Mouse (Mus musculus) small intestine, adult 2 months (tissue): ENCODE data around the gene Pla2g4f.

ENCODE experiments used
- CTCF ChIP-seq: fragments of 200-500 bp; IDR thresholded peaks from 2 replicates; pipeline ENCODE4 v1.5.1; 2012; ENCODE audit warnings: low read depth, mild to moderate bottlenecking, control low read depth, inconsistent platforms, low read length, moderate library complexity, mixed read lengths; ENCODE audit not compliant: insufficient replicate concordance, insufficient read length; ENCODE audit errors: extremely low read depth
- POLR2A ChIP-seq: fragments of 200-500 bp; IDR thresholded peaks from 2 replicates; pipeline ENCODE4 v1.6.1; 2012; ENCODE audit warnings: low read depth, mild to moderate bottlenecking, control low read depth, inconsistent platforms, low read length, moderate library complexity

DNA sequence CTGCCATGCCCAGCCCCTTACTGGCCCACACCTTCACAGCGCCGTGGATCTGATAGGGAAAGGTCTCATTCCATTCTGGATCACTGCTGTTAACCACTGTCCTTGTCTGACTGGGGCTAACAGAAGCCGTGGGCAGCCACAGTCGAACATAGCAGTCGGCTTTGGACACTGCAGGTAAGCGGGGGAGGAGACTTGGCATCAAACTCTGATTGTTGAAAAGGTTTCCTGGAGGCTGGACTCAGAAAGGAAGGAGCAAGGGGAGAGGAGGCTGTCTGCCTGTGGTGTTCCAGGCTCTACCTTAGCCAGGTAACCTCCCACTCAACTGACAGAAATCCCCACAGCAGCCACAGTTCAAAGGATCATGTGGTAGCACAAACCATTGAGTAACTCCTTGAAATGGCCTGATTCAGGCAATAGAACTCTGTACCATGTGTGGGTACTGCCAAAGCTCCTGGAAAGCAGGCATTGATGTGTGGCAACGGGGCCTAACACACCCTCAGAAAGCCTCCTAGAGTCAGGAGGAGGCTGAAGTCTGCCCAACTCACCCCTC, 1.6 kb downstream of the Pla2g4f start:
- no peak for TF ChIP-seq POLR2A
- TF ChIP-seq CTCF = no peak
